Mouse (Mus musculus) hematopoietic stem cell, adult 5-6 weeks (primary cell): Measurements from ENCODE around the gene Syt1. TPM values are rescaled to one million over a fixed set of nuclear protein-coding genes. Genes with fewer than 3 reads are reported as not detected.

Source experiments
- ATAC-seq, 2 experiments: fragments of 125-278 bp in 1 of 2; replicated peaks in 1 of 2; 2 replicates each; pipeline ENCODE4 v1.8.0; 2016 to 2017; ENCODE audit warnings: inconsistent platforms in 2 of 2, mild to moderate bottlenecking in 2 of 2, moderate number of reproducible peaks in 2 of 2, low read depth in 1 of 2, moderate TSS enrichment in 1 of 2; ENCODE audit not compliant: low FRiP score in 2 of 2, poor library complexity in 2 of 2, severe bottlenecking in 2 of 2, insufficient read depth in 1 of 2, low TSS enrichment in 1 of 2
- total RNA-seq: library from RNA; stranded (forward); fragments of 172-1452, 232-1000 nt; gene quantifications from 2 replicates; pipeline ENCODE4 v1.2.3, GENCODE M21; 2017

The Syt1 gene
- total RNA-seq, 1 experiment from 2014 or later = not detected

DNA sequence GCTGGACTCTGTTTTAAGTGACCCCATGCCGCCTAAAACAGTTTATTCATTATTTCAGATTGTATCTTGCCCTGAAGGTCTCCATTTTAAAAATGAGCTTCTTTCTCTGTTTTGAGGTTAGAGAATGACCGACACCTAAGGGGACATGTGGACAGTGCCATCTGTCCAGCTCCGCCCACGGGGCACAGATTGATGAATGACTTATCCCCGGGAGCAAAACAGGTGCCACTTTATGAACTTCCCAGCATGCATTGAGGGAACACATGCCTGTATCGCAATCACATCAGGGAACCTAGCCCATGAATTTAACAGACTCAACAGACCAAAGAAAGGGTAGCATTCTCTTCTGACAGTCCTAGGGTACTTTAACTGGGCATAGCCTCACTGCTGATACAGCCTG is 188.5 kb downstream of the Syt1 start:
- no peak for ATAC-seq

DNA sequence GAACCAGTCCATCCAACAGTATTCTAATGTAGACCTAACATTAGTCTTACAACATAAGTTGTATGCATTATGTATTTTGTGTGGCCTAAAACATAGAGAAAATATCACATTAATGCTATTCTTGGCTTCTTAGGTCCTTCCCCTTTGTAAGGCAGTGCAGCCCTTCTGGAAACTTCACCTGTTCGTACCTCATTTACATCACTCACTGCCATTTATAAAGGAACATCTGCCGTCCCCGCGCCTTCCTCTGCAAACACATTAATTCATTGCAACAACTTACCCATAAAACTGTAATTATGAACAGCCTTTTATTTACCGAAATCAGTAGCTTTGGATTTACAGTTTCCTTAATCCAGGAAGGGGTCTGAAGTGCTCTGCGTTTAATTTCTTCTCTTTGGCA is 195.4 kb downstream of the Syt1 start:
- no peak for ATAC-seq

DNA sequence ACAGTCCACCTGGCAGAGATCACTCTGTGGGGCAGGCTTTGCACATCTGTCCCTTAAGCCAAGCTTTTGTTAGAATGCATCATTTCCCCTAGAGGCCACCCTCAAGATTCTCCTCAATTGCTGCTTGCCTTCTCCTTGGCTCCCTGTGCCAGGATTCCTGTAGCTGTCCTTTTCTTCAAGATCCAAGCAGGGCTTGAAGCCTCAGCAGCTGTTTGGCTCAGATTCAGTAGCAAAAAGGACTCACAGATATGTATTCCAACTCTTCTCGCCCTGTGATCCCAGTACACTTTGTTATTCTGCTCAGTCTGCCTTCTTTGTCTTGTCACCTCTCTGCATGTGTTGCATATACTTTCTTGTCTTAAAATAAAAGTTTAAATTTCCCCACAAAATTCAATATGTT is 206.4 kb downstream of the Syt1 start:
- no peak for ATAC-seq

DNA sequence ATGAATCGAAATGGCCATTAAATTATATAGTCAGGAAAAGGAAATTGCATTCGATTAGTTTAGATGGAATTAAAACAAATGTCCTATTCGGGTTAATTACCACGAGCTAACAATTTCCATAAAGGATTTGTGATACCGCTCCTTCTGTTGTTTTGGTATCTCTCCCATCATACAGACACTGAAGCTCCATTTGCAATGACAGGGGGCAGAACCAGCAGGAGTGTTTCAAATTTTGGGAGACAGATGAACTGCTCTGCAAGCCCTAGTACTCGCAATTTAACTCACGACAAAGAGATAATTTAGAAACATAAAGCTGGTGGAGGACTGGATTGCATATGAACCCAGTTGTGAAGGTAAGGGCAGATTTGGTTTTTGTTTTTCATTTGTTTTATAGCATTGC is 210.0 kb downstream of the Syt1 start:
- no peak for ATAC-seq

DNA sequence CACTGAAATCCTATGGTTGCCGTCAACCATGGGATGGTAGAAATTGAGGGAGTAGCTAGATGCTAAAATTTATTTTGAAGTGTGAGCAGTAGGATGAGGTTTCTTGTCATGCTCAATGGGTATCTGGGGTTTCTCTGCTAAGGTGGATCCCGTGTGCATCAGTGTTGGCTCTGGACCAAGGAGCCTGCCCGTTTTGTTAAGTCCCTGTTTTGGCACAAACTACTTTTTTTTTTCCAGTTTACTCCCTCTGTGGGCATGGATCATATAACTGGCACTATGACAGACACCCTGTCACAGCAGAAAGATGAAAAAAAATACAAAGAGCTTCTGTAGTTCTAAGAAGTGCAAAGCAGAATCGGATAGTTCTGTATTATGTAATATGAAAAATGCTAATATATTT is 212.0 kb downstream of the Syt1 start:
- ATAC-seq = no peak

DNA sequence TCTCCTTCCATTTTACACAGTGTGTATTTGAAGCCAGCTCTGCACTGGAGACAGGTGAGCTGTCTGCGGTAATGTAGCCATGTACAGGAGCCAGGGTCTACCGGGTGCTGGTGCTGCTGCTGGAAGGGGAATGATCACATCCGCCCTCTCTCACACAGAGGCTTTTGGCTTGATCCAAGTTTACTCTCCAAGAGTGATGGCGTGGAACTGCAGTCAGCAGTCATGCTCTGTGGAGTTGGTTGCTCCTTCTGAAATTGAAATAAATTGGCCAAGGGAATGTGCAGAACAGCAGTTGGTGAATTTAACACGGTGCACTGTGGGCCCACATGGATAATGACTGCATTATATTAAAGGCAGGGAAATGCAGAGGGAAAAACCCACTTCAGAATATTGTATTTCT is 228.0 kb downstream of the Syt1 start:
- no peak for ATAC-seq

DNA sequence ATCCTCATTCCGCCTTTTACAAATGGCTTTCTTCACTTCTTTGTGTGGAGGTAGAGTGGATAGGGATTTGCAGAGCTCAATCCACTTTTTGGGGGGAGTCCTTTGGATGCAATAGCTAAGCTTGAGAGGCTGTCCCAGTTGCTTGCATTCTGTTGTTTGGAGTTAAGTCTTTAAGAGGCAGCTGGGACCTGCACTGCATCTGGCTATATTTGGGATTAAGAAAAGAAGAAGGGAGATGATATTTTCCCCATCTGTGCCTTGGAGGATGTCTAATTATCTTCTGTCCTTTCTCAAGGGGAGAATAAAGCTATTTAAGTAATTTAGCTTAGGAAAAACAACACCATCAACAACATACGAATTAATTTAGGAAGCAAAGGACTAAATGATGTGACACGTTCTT is 230.2 kb downstream of the Syt1 start:
- no peak for ATAC-seq

DNA sequence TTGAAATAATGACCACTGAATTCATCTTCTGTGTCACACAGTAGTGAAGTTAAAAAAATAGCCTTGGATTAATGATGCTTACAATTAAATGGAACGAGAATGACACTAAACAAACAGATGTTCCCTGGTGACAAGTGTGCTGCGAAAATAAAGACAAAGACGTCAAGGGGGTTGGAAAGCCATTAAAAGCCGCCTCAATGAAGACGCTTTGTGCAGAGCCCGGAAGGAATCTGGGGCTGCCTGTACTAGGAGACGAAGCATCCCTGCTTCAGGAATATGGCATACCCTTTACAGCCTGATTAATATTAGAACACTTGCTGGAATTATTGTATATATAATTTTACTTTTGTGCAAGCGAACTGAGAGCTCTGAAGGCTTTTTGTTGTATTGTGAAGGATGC is 234.0 kb downstream of the Syt1 start:
- ATAC-seq = no peak

DNA sequence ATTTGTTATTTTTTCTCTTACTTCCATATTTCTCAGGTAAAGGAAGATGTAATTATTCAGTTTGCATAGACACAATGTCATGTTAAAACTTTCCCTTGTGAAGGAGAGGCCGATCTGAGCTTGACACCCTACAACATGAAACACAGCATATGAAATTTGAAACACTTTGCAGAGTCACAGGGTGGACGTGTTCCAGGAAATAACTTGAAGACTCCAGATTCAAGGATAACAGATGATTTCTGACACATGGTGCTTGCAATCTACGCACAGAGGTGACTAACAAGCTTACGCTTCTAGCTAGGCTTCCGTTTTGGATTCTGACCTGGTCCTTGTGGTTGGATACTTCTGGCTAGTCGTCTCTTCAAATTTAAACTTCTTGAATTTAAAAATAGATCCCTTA is 239.7 kb downstream of the Syt1 start:
- no peak for ATAC-seq

DNA sequence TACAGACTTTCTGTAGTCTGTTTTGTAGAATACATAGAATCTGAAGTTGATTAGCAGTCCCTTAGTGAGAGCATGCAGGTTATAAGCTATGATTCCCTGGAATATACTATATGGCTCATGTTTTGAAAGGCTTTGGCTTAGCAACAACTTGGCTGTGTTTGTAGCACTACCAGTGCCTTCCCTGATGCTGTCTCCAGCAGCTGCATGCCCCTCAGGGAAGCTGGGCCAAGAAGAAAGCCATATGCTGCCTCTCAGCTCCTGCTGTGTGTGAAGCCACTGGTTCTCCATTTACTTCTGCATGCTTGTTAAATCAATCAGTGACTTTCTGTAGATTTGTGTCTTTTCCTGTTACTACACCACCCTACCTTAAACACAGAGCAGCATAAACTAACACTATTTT is 245.2 kb downstream of the Syt1 start:
- no peak for ATAC-seq

DNA sequence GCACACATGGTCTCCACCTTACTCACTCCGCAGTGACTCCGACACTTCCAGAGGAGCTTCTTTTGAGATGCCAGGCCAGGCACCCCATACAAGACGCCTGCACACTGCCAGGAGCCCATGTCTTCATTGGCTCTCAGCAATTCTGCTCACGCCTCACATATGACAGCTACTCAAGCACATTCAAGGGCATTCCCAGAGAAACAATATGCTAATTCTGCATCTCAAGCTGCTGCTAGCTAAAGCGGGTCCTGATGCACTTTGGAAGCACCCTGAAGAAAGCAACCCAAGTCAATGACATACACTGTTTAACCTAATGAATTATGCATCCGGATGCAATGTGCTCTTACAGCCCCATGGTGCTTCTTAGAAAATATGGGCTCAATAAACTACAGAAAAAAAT is 247.1 kb downstream of the Syt1 start:
- ATAC-seq = no peak

DNA sequence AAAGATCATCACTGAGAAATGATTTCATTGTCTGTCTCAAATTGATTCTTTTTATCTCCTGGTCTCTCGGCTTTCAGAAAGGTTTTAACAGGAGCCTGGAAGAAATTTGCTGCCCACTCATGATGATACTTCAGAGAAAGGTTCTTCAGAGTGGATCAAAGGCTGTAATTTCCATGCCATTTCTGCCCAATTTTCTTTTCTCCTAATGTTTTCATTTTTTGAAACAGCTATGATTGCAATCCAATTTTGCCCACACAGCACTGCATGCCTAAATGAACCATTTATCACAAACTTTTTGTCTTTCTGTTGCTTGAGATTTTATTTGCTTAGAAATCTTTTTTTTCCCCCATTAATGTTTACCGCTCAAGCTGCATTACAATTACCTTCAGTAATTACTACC is 257.5 kb downstream of the Syt1 start:
- no peak for ATAC-seq

DNA sequence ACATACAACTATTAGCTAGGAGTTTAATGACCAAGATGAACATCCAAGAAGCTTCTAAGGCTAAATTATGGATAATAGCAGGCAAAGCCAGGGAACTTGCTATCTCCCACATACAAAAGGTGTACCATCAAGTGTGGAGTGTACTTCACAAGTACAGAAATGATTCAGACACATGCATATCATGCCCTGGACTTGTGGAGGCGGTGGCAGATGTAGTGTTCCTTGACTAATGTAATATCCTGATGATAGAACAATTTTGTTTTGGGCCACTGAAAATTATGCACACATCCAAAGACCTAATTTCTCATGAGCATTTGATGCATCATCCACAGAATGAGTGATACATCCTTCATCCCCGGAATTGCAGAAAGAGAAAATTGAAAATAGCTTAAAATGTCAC is 267.0 kb downstream of the Syt1 start:
- ATAC-seq = no peak

DNA sequence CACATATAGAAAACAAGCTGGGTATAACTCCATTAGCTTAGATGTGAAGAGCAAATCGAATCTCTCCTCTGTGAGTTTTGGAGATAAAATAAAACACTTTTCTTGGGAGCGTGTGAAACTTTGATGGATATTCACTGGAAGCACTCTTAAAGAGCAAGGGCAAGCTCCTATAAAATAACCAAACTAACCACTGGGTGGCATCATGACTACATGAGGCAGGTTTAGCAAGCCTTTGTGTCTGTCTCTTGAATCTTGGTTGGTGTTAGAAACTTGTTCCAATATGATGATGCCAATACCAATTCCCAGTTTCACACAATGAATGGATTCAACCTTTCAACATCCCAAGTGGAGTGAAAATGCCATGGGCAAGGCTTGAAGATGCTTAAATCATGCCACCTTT is 276.8 kb downstream of the Syt1 start:
- no peak for ATAC-seq

DNA sequence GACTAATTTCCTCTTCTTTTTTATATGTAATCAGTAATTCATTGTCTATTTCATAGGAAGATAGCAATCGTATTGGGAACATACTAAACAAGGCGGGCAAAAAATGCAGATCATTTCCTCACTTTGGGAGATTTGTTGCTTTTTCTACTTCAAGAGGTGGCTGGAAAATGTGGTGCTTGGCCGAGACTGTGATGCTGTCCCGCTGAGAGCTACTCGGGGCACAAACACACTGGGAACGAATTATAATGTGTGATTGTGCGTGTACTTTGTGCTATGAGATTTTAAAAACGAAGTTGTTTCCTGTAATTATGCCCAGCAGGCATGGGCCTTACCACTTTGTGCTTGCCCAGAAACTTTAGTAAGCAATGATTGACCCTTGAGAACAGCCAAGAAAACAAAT is 281.8 kb downstream of the Syt1 start:
- ATAC-seq = no peak

DNA sequence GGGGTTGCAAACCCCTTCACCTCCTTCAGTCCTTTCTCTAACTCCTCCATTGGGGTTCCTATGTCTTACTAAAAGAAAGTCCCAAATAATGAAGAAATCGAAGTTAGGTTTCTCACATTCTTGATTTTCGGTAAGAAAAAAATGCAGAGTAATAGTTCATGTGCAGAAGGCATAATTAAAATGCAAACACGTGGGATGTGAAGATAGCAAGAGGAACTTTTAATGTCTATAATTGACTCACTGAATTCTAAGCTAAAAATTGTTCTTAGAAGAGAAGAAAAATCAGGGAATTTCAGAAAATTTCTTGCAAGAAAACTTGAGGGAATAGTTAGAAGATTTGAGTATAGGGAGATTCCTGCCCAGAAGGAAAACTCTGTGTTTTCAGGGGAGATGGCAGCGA is 284.4 kb downstream of the Syt1 start:
- ATAC-seq = no peak

DNA sequence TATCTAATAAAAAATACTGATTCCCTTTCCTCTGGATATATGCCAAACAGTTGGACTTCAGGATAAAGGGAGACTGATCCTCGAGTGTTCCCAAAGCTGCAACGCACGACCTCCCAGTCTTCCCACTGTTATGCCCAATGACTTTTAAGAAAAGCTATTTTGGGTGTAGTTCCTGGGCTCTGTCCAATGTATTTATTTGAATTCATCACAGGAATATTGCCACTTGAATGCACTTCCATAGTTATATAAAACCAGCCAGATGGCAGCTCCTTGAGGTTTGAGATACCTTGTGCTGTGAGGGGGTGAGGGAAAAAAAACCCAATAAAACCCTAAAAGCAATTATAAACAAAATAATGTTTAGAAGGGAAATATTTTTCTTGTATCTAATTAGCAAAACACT is 285.9 kb downstream of the Syt1 start:
- no peak for ATAC-seq

DNA sequence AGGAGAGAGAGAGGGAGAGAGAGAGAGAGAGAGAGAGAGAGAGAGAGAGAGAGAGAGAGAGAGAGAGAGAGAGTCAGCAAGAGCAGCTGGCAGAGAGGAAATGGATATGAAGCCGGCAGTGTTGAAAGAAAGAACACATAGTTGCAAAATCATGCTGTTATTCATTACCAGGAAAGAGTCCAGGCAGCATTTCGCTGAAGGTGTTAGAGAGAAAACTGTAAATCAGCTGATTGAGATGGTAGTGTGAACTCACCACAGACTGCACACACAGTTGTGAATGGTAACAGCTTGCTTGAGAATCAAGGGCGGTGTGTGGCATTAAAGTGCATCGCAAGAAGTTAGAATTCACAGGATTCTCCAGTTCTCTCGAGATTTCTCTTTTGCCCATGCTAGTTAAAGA is 300.3 kb downstream of the Syt1 start:
- no peak for ATAC-seq

DNA sequence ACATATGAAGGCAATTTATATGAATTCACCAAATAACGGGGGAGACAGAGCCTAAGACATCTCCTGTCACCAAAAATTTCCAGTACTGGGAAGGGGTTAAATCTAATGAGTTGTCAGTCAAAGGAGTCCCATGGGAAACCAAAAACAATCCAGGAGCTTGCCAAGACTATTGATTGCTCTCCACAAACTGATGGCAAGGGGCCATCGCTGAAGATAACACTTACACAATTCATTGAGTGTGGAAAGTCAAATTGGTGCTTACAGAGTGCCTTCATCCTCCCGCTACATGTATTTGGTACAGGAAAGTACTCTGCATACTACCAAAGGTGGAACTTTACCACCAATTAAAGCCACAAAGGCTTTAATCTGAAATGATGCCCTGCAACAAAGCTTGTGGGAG is 305.1 kb downstream of the Syt1 start:
- no peak for ATAC-seq

DNA sequence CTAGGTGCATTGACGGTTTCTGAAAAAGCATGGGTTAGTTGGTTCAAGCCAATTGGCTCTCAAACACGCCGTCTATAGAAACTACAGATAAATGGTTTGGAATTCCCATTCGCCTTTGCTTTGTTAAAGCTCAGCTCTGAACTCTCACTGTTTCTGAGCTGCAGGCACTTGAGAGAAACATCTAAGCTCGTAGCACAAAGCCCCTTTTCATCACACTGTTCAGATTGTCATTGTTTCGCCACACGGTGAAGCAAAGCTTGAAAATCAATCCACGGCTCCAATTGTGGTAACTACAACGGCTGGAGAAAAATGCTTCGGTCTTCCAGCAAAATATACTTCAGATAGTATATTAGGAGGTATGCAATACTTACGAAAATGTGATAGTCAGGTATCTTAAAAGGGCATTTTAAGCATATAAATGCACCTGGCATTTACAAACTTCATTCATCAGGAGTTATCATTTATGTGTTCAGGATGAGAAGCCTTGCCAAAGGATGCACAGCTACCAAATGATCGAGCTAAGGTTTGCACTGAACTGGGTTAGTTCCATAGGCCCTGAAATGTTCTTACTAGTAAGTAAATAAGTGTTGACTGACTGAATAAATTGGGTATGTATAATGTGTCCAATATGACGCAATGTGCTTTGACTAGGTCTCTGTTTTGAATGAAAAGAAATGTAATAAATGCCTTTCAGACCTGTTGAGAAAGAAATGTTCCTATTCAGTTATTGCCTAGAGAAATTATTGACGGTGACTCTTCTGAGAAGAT is 309.2 kb downstream of the Syt1 start:
- ATAC-seq = no peak
